Mouse (Mus musculus): ENCODE measurements around the gene Tvp23a. TPM values are rescaled to one million over a fixed set of nuclear protein-coding genes. Genes with fewer than 3 reads are reported as not detected.

The Tvp23a gene
- polyA plus RNA-seq (2014; fragmentation: Illumina TruSeq; extraction: RNeasy Lipid Tissue Mini Kit (QIAGEN cat#74804); ENCODE audit: low replicate concordance): 1.0 TPM

GRCm38 (mm10) chr16:10447264-10447594, at the start of gene Tvp23a:
TSS of gene Tvp23a (minus strand) at chr16:10447362.

GRCm38 (mm10) chr16:10479857-10480256, 32.7 kb upstream of the Tvp23a start, which contains the start of gene Ciita:
TSS of gene Ciita (plus strand) at chr16:10480059.

GRCm38 (mm10) chr16:10411764-10412746, 35.1 kb downstream of the Tvp23a start, which contains the start of gene Nubp1:
TSS of gene Nubp1 (plus strand) at chr16:10411948.

GRCm38 (mm10) chr16:10394699-10395540, 52.2 kb downstream of the Tvp23a start, which contains the start of gene Tekt5:
TSS of gene Tekt5 (minus strand) at chr16:10395490.

Other genes with a start within 250 kb of the Tvp23a start
- 3.8 TPM for gene Emp2, start 133.4 kb downstream of the Tvp23a start, polyA plus RNA-seq (2014; fragmentation: Illumina TruSeq; extraction: RNeasy Lipid Tissue Mini Kit (QIAGEN cat#74804); ENCODE audit: low replicate concordance)
- not detected for gene Tekt5, start 51.9 kb downstream of the Tvp23a start, polyA plus RNA-seq (2014; fragmentation: Illumina TruSeq; extraction: RNeasy Lipid Tissue Mini Kit (QIAGEN cat#74804); ENCODE audit: low replicate concordance)
- 3.7 TPM for gene Nubp1, start 35.4 kb downstream of the Tvp23a start, polyA plus RNA-seq (2014; fragmentation: Illumina TruSeq; extraction: RNeasy Lipid Tissue Mini Kit (QIAGEN cat#74804); ENCODE audit: low replicate concordance)
- 2.9 TPM for gene Ciita, start 32.7 kb upstream of the Tvp23a start, polyA plus RNA-seq (2014; fragmentation: Illumina TruSeq; extraction: RNeasy Lipid Tissue Mini Kit (QIAGEN cat#74804); ENCODE audit: low replicate concordance)
- 1.4 TPM for gene Dexi, start 95.7 kb upstream of the Tvp23a start, polyA plus RNA-seq (2014; fragmentation: Illumina TruSeq; extraction: RNeasy Lipid Tissue Mini Kit (QIAGEN cat#74804); ENCODE audit: low replicate concordance)
- 12.3 TPM for gene Clec16a, start 98.0 kb upstream of the Tvp23a start, polyA plus RNA-seq (2014; fragmentation: Illumina TruSeq; extraction: RNeasy Lipid Tissue Mini Kit (QIAGEN cat#74804); ENCODE audit: low replicate concordance)

Measured in small intestine, adult 10 weeks (tissue).